Mouse (Mus musculus) mature B cell (primary cell): ENCODE results near the gene Gsn.

Experiments
- in situ Hi-C: fragments of 300-500 bp; cut with MboI; formaldehyde crosslinking; loops from 2 replicates; pipeline ENCODE4 v1.14.3; 2019

Gene Gsn

GRCm38 (mm10) chr2:35278371-35279210, 22.4 kb downstream of the Gsn start:
- in situ Hi-C loops = loop anchor here (25.0 kb wide), 1 partner anchor 634 kb away; no protein-coding TSS in a partner anchor

GRCm38 (mm10) chr2:35280001-35280400, 23.8 kb downstream of the Gsn start:
- in situ Hi-C loops = loop anchor here (25.0 kb wide), 1 partner anchor 632 kb away; no protein-coding TSS in a partner anchor

GRCm38 (mm10) chr2:35282214-35282613, 26.0 kb downstream of the Gsn start:
- in situ Hi-C loops = loop anchor here (25.0 kb wide), 1 partner anchor 630 kb away; no protein-coding TSS in a partner anchor

- in situ Hi-C loops = loop anchor here (25.0 kb wide), 1 partner anchor 628 kb away; no protein-coding TSS in a partner anchor
Measured at GRCm38 (mm10) chr2:35283997-35284396, 27.8 kb downstream of the Gsn start.

GRCm38 (mm10) chr2:35285209-35285608, 29.0 kb downstream of the Gsn start:
- in situ Hi-C loops = loop anchor here (25.0 kb wide), 1 partner anchor 627 kb away; no protein-coding TSS in a partner anchor

- in situ Hi-C loops = loop anchor here (25.0 kb wide), 1 partner anchor 625 kb away; no protein-coding TSS in a partner anchor
Measured at GRCm38 (mm10) chr2:35287017-35287620, 30.9 kb downstream of the Gsn start.

GRCm38 (mm10) chr2:35288758-35289635, 32.8 kb downstream of the Gsn start:
- in situ Hi-C loops = loop anchor here (25.0 kb wide), 1 partner anchor 623 kb away; no protein-coding TSS in a partner anchor

GRCm38 (mm10) chr2:35291856-35292255, 35.7 kb downstream of the Gsn start:
- in situ Hi-C loops = loop anchor here (25.0 kb wide), 1 partner anchor 620 kb away; no protein-coding TSS in a partner anchor

- in situ Hi-C loops = loop anchor here (25.0 kb wide), 1 partner anchor 620 kb away; no protein-coding TSS in a partner anchor
Measured at GRCm38 (mm10) chr2:35292700-35293099, 36.5 kb downstream of the Gsn start.

GRCm38 (mm10) chr2:35293291-35293690, 37.1 kb downstream of the Gsn start:
- in situ Hi-C loops = loop anchor here (25.0 kb wide), 1 partner anchor 619 kb away; no protein-coding TSS in a partner anchor

- in situ Hi-C loops = loop anchor here (5.0 to 25.0 kb wide), 2 partner anchors 39 to 614 kb away; partner anchors contain the start of gene Stom
Measured at GRCm38 (mm10) chr2:35297703-35298332, 41.6 kb downstream of the Gsn start.

- in situ Hi-C loops = loop anchor here (5.0 to 25.0 kb wide), 2 partner anchors 38 to 613 kb away; partner anchors contain the start of gene Stom
Measured at GRCm38 (mm10) chr2:35299437-35299836, 43.3 kb downstream of the Gsn start.

- in situ Hi-C loops = no loop called here
Measured at GRCm38 (mm10) chr2:35302049-35302885, 46.1 kb downstream of the Gsn start.

GRCm38 (mm10) chr2:35308166-35308565, 52.0 kb downstream of the Gsn start:
- in situ Hi-C loops = no loop called here

GRCm38 (mm10) chr2:35309906-35310493, 53.8 kb downstream of the Gsn start:
- in situ Hi-C loops = no loop called here

- in situ Hi-C loops = no loop called here
Measured at GRCm38 (mm10) chr2:35314300-35314699, 58.1 kb downstream of the Gsn start.

- in situ Hi-C loops = no loop called here
Measured at GRCm38 (mm10) chr2:35317604-35318003, 61.4 kb downstream of the Gsn start.

GRCm38 (mm10) chr2:35318405-35318804, 62.2 kb downstream of the Gsn start:
- in situ Hi-C loops = no loop called here

- in situ Hi-C loops = no loop called here
Measured at GRCm38 (mm10) chr2:35320399-35320798, 64.2 kb downstream of the Gsn start.
